Mouse (Mus musculus) ES-E14 (cell line): ENCODE data around the gene Zfp473. TPM values are rescaled to one million over a fixed set of nuclear protein-coding genes. Genes with fewer than 3 reads are reported as not detected.
A peak's percentile ranks its signal among the peaks of the same experiment; 100 is the strongest.
"Not testable (repeated sequence)": the region's sequence is repeated elsewhere in the genome, so short reads cannot be mapped to it uniquely, and the experiment has no call there.

Source experiments
- DNase-seq: peaks from one replicate; pipeline ENCODE4 v3.0.0-alpha.2; 2013; ENCODE audit warnings: low read depth, low spot score
- H3K27ac ChIP-seq: 2 replicates; pipeline ENCODE4 v1.5.1; 2012; ENCODE audit warnings: low read depth, mild to moderate bottlenecking, low read length, moderate library complexity, mixed read lengths; ENCODE audit not compliant: poor library complexity, insufficient read depth, severe bottlenecking
- H3K36me3 ChIP-seq: 2 replicates; pipeline ENCODE4 v1.6.1; 2012; ENCODE audit warnings: mild to moderate bottlenecking, low read length, moderate library complexity, mixed read lengths; ENCODE audit not compliant: control insufficient read depth, poor library complexity, insufficient read depth, severe bottlenecking
- H3K4me1 ChIP-seq, 2 experiments: fragments of 150-350 bp in 1 of 2; sonication (generic) in 1 of 2; 2 replicates each; pipeline ENCODE4 v1.6.1; 2012; ENCODE audit warnings: low read length in 2 of 2, mild to moderate bottlenecking in 1 of 2, mixed read lengths in 1 of 2; ENCODE audit not compliant: control insufficient read depth in 2 of 2, insufficient read depth in 2 of 2, poor library complexity in 1 of 2
- H3K4me3 ChIP-seq, 2 experiments: fragments of 150-350 bp in 1 of 2; sonication (generic) in 1 of 2; 2 replicates each; pipeline ENCODE4 v1.5.1; 2012; ENCODE audit warnings: low read length in 2 of 2, low read depth in 1 of 2, mild to moderate bottlenecking in 1 of 2, mixed read lengths in 1 of 2; ENCODE audit not compliant: insufficient read depth in 1 of 2, poor library complexity in 1 of 2, severe bottlenecking in 1 of 2
- H3K9ac ChIP-seq: 2 replicates; pipeline ENCODE4 v1.6.1; 2012; ENCODE audit warnings: low read depth, mild to moderate bottlenecking, low read length, mixed read lengths; ENCODE audit not compliant: poor library complexity, insufficient read depth, severe bottlenecking
- H3K9me3 ChIP-seq: fragments of 150-350 bp; sonication (generic); 2 replicates; pipeline ENCODE4 v1.6.1; 2012; ENCODE audit warnings: low read depth, mild to moderate bottlenecking, low read length; ENCODE audit not compliant: control insufficient read depth, insufficient read depth
- CHD2 ChIP-seq: IDR thresholded peaks from 2 replicates; pipeline ENCODE4 v1.6.1; 2014; ENCODE audit warnings: mild to moderate bottlenecking, low read depth, low read length, inconsistent platforms
- HCFC1 ChIP-seq: IDR thresholded peaks from 2 replicates; pipeline ENCODE4 v1.6.1; 2012; ENCODE audit warnings: low read length, inconsistent platforms, borderline replicate concordance; ENCODE audit not compliant: insufficient read depth
- MAFK ChIP-seq: IDR thresholded peaks from 2 replicates; pipeline ENCODE4 v1.6.1; 2014; ENCODE audit warnings: mild to moderate bottlenecking, low read depth, low read length, inconsistent platforms; ENCODE audit not compliant: insufficient read depth
- ZC3H11A ChIP-seq: IDR thresholded peaks from 2 replicates; pipeline ENCODE4 v1.6.1; 2012; ENCODE audit warnings: low read depth, mild to moderate bottlenecking, inconsistent platforms, low read length, borderline replicate concordance
- ZNF384 ChIP-seq: IDR thresholded peaks from 2 replicates; pipeline ENCODE4 v1.6.1; 2012; ENCODE audit warnings: low read depth, low read length, inconsistent platforms
- in situ Hi-C, 2 experiments: fragments of 600-800 bp; cut with MboI; formaldehyde crosslinking; loops; one replicate each; pipeline ENCODE4 v1.15.1; 2025; ENCODE audit warnings: low sequenced_read_pairs in 2 of 2, inconsistent platforms in 1 of 2; ENCODE audit not compliant: unreplicated experiment in 2 of 2
- total RNA-seq: library from RNA; depleted of rRNA; stranded (reverse); fragments of 300-350 nt; gene quantifications from 2 replicates; pipeline ENCODE4 v1.2.3, GENCODE M21; 2012

The Zfp473 gene
- total RNA-seq, 1 experiment, result 15.1 TPM

- no peaks in the 10 kb centered on the region for H3K36me3 ChIP-seq
- H3K9ac ChIP-seq, result peak within 1 kb of the TSS; percentile 26
- H3K4me1 ChIP-seq, result peaks cover 2 to 11% of the 10 kb centered on the region in 2 experiments; a peak in 3 of 4 replicates
- no peak for DNase-seq
- TF ChIP-seq CHD2, result no peak
- no peak for TF ChIP-seq ZC3H11A
- no peak for TF ChIP-seq ZNF384
- no peak for TF ChIP-seq MAFK
- no peak for TF ChIP-seq HCFC1
- in situ Hi-C loops, result no loop called here
- H3K4me3 ChIP-seq, result peak within 1 kb of the TSS; percentile 3 to 42; a peak in 3 of 4 replicates
- H3K27ac ChIP-seq, result peak within 1 kb of the TSS; percentile 72
- no peaks in the 10 kb centered on the region for H3K9me3 ChIP-seq
Measured at GRCm38 (mm10) chr7:44708574-44708973, 42.3 kb downstream of the Zfp473 start, which contains the start of gene Izumo2. Gene Izumo2, plus strand, starts transcription at chr7:44708742.

- H3K36me3 ChIP-seq, DNase-seq, in situ Hi-C loops, H3K9me3 ChIP-seq: not testable (repeated sequence)
- peak overlapping the region; percentile 26; the same call in 1 of the 2 replicates for H3K9ac ChIP-seq
- peak overlapping the region in 1 of 2 experiments; percentile 42; a peak in 2 of 4 replicates for H3K4me3 ChIP-seq
- H3K4me1 ChIP-seq, result peaks cover 4 to 11% of the 10 kb centered on the region in 2 experiments
- peak overlapping the region; percentile 72; the same call in 1 of the 2 replicates for H3K27ac ChIP-seq
Measured at GRCm38 (mm10) chr7:44708093-44708492, 42.8 kb downstream of the Zfp473 start.

- peak overlapping the region; percentile 74; the same call in 1 of the 2 replicates for H3K27ac ChIP-seq
- H3K36me3 ChIP-seq, result no peaks in the 10 kb centered on the region
- no peak for DNase-seq
- peak overlapping the region; percentile 26; the same call in 1 of the 2 replicates for H3K9ac ChIP-seq
- TF ChIP-seq ZNF384, result no peak
- TF ChIP-seq ZC3H11A, result no peak
- no peak for TF ChIP-seq HCFC1
- in situ Hi-C loops, result no loop called here
- peaks cover 4 to 9% of the 10 kb centered on the region in 2 experiments for H3K4me1 ChIP-seq
- no peaks in the 10 kb centered on the region for H3K9me3 ChIP-seq
- H3K4me3 ChIP-seq, result no peak overlapping the region
Measured at GRCm38 (mm10) chr7:44707169-44707675, 43.6 kb downstream of the Zfp473 start.

GRCm38 (mm10) chr7:44706322-44706721 is 44.5 kb downstream of the Zfp473 start:
- Histone ChIP-seq H3K4me1 (peaks cover 7% of the 10 kb centered on the region in 2 experiments), H3K27ac (no peak overlapping the region; the same call in 1 of the 2 replicates), H3K4me3 (no peak overlapping the region), H3K9ac (no peak overlapping the region), H3K9me3 (no peaks in the 10 kb centered on the region), H3K36me3 (no peaks in the 10 kb centered on the region)
- DNase-seq, result no peak
- no peak for TF ChIP-seq CHD2
- no peak for TF ChIP-seq MAFK
- TF ChIP-seq HCFC1, result no peak
- TF ChIP-seq ZC3H11A, result peak; percentile 47; the same call in 1 of the 2 replicates
- peak; percentile 56; the same call in 1 of the 2 replicates for TF ChIP-seq ZNF384
- in situ Hi-C loops, result no loop called here

- Histone ChIP-seq H3K36me3 (no peaks in the 10 kb centered on the region), H3K4me1 (peaks cover 5 to 7% of the 10 kb centered on the region in 2 experiments), H3K27ac (peak overlapping the region; percentile 74; the same call in 1 of the 2 replicates), H3K4me3 (peak overlapping the region; percentile 60 to 69), H3K9ac (peak overlapping the region; percentile 65; the same call in 1 of the 2 replicates), H3K9me3 (no peaks in the 10 kb centered on the region)
- TF ChIP-seq ZC3H11A (no peak), ZNF384 (no peak), HCFC1 (no peak), MAFK (no peak), CHD2 (no peak)
- DNase-seq, result no peak
- in situ Hi-C loops, result no loop called here
Measured at GRCm38 (mm10) chr7:44705086-44705485, 45.8 kb downstream of the Zfp473 start.
